Mouse (Mus musculus): ENCODE results near the gene Arhgef16. TPM values are rescaled to one million over a fixed set of nuclear protein-coding genes. Genes with fewer than 3 reads are reported as not detected.
A peak's percentile ranks its signal among the peaks of the same experiment; 100 is the strongest.

The Arhgef16 gene
- polyA plus RNA-seq, 1 experiment = 1.0 TPM

DNA sequence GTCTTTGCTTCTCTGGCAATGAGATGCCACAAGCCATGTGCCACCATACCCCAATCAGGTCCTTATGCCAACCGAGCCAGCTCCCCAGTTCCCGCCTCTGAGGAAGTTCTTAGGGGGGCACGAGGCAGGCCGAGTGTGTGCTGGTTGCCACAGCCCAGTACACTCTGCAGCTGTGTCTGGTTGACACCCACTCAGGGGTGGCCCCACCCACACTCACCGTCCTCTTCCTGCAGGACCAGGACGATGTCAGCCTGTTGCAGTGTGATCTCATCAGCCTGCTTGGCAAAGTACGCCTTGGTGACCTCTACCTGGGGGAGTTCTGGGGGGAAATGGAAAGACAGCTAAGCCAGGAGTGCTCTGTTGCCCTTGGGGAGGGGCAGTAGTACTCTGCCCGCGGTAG is 22.0 kb downstream of the Arhgef16 start:
- no peaks in the 10 kb centered on the region for H3K27me3 ChIP-seq (ENCODE audit: control insufficient read depth, insufficient read depth, low read length)
- H3K27ac ChIP-seq (ENCODE audit: insufficient read depth, low read length) = no peak overlapping the region
- WGBS = 57% methylated on average over 9 of the region's 9 CpGs
- no peak overlapping the region for H3K4me3 ChIP-seq (replicated peaks; ENCODE audit: insufficient read depth, low read depth, low read length)
- no peak for DNase-seq
- TF ChIP-seq POLR2A (IDR thresholded peaks at IDR 0.05; ENCODE audit: borderline replicate concordance, insufficient read depth, low read length) = no peak
- TF ChIP-seq CTCF (IDR thresholded peaks at IDR 0.05; ENCODE audit: borderline replicate concordance, insufficient read depth, low read depth, low read length) = no peak
- no peaks in the 10 kb centered on the region for H3K4me1 ChIP-seq (ENCODE audit: control insufficient read depth, insufficient read depth, low read length)

DNA sequence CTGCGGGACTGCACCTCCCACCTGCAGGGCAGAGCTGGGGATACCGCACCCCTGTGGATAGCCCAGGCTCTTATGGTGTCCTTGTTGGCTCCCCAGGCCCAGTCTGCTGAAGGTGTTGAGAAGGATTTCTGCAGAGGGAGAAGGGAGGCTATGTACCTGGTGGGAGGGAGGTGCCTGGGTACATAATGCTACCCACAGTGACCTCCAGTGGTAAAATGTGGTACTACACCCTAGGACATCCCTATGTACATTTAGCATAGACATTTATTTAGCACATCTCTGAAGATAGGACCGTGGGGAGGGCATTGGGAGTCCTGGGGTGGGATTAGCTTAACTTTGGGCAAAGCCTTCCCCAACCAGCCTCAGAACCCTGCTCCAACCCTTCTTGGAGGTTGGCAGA is 28.5 kb downstream of the Arhgef16 start:
- WGBS = 51% methylated on average over 3 of the region's 3 CpGs

DNA sequence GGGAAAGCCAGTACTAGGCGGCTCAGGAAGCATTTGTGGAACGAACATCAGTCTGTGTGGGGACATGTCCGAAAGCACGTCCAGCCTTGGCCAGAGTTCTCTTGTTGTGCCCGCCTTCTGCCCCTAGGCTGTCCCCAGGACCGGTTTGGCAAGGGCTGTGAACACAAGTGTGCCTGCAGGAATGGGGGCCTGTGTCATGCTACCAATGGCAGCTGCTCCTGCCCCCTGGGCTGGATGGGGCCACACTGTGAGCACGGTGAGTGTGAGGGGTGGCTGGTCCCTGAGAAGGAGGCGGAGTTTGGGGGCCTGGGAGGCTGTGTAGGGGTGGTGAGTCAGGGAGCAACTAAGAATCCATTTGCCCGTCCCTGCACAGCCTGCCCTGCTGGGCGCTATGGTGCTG is 32.0 kb downstream of the Arhgef16 start:
- DNase-seq = no peak
- no peak for TF ChIP-seq POLR2A (IDR thresholded peaks at IDR 0.05; ENCODE audit: borderline replicate concordance, insufficient read depth, low read length)
- no peak for TF ChIP-seq CTCF (IDR thresholded peaks at IDR 0.05; ENCODE audit: borderline replicate concordance, insufficient read depth, low read depth, low read length)
- no peak overlapping the region for H3K4me3 ChIP-seq (replicated peaks; ENCODE audit: insufficient read depth, low read depth, low read length)
- no peaks in the 10 kb centered on the region for H3K27me3 ChIP-seq (ENCODE audit: control insufficient read depth, insufficient read depth, low read length)
- H3K4me1 ChIP-seq (ENCODE audit: control insufficient read depth, insufficient read depth, low read length) = peaks cover 17% of the 10 kb centered on the region
- WGBS = 71% methylated on average over 10 of the region's 10 CpGs
- no peak overlapping the region for H3K27ac ChIP-seq (ENCODE audit: insufficient read depth, low read length)

More for the DNA sequence above, 28.5 kb downstream of the Arhgef16 start:
- H3K27ac ChIP-seq (ENCODE audit: insufficient read depth, low read length) = no peak overlapping the region
- TF ChIP-seq CTCF (IDR thresholded peaks at IDR 0.05; ENCODE audit: borderline replicate concordance, insufficient read depth, low read depth, low read length) = peak; percentile 58
- TF ChIP-seq POLR2A (IDR thresholded peaks at IDR 0.05; ENCODE audit: borderline replicate concordance, insufficient read depth, low read length) = no peak
- DNase-seq = peak in 1 of 2 experiments; percentile 10
- H3K27me3 ChIP-seq (ENCODE audit: control insufficient read depth, insufficient read depth, low read length) = no peaks in the 10 kb centered on the region
- no peak overlapping the region for H3K4me3 ChIP-seq (replicated peaks; ENCODE audit: insufficient read depth, low read depth, low read length)
- H3K4me1 ChIP-seq (ENCODE audit: control insufficient read depth, insufficient read depth, low read length) = peaks cover 4% of the 10 kb centered on the region; the same call in 1 of the 2 replicates

DNA sequence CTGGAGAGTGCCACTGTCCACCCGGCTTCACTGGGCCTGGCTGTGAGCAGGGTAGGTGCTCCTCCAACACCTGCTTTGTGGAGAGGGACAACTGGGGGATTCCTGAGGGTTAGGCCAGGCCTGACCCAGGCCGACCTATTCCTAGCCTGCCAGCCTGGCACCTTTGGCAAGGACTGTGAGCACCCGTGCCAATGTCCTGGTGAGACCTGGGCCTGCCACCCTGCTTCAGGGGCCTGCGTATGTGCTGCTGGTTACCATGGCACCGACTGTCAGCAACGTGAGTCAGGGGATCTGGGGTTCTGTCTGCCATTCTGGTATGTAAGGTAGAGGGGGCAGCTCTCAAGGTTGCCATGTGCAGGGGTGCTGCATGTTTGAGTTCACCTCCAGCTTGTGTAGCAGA is 34.0 kb downstream of the Arhgef16 start:
- Histone ChIP-seq H3K27me3 (ENCODE audit: control insufficient read depth, insufficient read depth, low read length) (no peaks in the 10 kb centered on the region), H3K27ac (ENCODE audit: insufficient read depth, low read length) (no peak overlapping the region), H3K4me1 (ENCODE audit: control insufficient read depth, insufficient read depth, low read length) (peaks cover 17% of the 10 kb centered on the region), H3K4me3 (replicated peaks; ENCODE audit: insufficient read depth, low read depth, low read length) (no peak overlapping the region)
- 22% methylated on average over 6 of the region's 6 CpGs for WGBS
- TF ChIP-seq CTCF (IDR thresholded peaks at IDR 0.05; ENCODE audit: borderline replicate concordance, insufficient read depth, low read depth, low read length) (no peak), POLR2A (IDR thresholded peaks at IDR 0.05; ENCODE audit: borderline replicate concordance, insufficient read depth, low read length) (no peak)
- DNase-seq = peak; percentile 31 to 32

DNA sequence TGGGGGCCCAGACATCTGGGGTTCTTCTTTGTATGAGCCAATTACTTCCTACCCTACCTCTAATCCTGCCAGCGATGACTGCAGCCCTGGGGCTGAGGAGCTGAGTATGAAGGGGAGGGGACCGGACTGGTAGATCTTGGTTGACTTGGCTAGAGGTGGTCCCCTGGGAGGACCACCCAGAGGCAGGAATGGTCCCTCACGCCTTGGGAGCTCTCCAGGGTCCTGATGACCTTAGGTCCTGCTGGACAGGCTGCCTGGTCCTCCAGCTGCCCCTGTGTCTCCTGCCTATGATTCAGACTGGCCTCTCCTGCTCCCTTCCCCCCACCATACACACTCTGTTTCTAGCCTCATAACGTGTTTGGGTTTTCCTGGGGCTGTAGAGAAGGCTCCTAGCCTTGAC is 39.4 kb downstream of the Arhgef16 start:
- H3K4me1 ChIP-seq (ENCODE audit: control insufficient read depth, insufficient read depth, low read length) = peaks cover 4% of the 10 kb centered on the region
- DNase-seq = no peak
- no peak overlapping the region for H3K4me3 ChIP-seq (replicated peaks; ENCODE audit: insufficient read depth, low read depth, low read length)
- no peak for TF ChIP-seq CTCF (IDR thresholded peaks at IDR 0.05; ENCODE audit: borderline replicate concordance, insufficient read depth, low read depth, low read length)
- TF ChIP-seq POLR2A (IDR thresholded peaks at IDR 0.05; ENCODE audit: borderline replicate concordance, insufficient read depth, low read length) = no peak
- no peak overlapping the region for H3K27ac ChIP-seq (ENCODE audit: insufficient read depth, low read length)
- H3K27me3 ChIP-seq (ENCODE audit: control insufficient read depth, insufficient read depth, low read length) = no peaks in the 10 kb centered on the region
- 60% methylated on average over 4 of the region's 4 CpGs for WGBS

DNA sequence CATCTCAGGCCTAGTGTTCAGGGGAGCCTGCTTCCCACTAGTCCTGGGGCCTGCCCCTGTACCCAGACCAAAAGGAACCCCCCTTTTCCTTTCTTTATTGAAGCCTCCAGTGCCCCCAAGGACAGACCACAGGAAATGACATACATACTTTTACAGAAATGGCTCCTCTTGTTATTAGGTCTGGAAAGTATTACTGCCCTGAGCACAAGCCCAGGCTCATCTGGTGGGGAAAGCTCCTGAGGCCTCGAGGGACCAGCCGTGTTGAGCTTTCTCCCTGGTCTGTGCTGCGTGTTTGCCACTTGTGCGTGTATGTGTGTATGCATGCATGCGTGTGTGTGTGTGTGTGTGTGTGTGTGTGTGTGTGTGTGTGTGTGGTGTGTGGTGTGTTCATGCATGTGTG is 40.7 kb downstream of the Arhgef16 start:
- Histone ChIP-seq H3K27ac (ENCODE audit: insufficient read depth, low read length) (no peak overlapping the region), H3K4me3 (replicated peaks; ENCODE audit: insufficient read depth, low read depth, low read length) (no peak overlapping the region), H3K27me3 (ENCODE audit: control insufficient read depth, insufficient read depth, low read length) (no peaks in the 10 kb centered on the region), H3K4me1 (ENCODE audit: control insufficient read depth, insufficient read depth, low read length) (no peaks in the 10 kb centered on the region)
- no peak for DNase-seq
- WGBS = 95% methylated on average over 5 of the region's 5 CpGs
- TF ChIP-seq POLR2A (IDR thresholded peaks at IDR 0.05; ENCODE audit: borderline replicate concordance, insufficient read depth, low read length) (no peak), CTCF (IDR thresholded peaks at IDR 0.05; ENCODE audit: borderline replicate concordance, insufficient read depth, low read depth, low read length) (no peak)

DNA sequence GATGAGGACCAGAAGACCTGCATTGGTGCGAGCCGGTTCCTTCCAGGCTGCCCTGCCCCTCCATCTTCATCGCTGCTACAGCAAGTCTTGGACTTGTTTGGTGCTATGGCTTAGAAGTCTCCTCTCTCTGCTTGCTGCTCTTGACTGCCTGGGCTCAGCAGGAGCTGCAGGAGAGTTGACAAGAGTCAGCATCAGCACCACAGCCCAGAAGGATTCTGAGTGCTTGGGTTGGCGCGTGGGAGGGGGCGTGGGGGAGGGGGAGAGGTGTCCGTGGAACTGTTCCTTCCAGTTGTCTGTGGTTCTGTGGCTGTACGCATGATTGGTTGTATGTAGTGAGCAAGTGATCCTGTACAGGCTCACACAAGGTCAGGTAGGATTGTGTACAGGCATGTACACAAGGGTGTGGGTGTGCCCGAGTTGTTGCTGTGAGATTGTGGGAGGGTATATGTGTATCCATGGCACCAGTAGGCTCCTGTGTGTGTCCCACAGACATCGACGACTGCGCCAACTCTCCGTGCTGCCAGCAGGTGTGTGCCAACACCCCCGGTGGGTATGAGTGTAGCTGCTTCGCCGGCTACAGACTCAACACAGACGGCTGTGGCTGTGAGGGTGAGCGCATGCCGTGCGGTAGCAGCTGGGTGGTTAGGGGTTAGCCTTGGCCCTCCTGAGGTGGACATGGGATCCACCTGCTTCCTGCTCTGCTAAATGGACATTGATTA is 48.8 kb downstream of the Arhgef16 start:
- H3K27me3 ChIP-seq (ENCODE audit: control insufficient read depth, insufficient read depth, low read length) = no peaks in the 10 kb centered on the region
- H3K27ac ChIP-seq (ENCODE audit: insufficient read depth, low read length) = no peak overlapping the region
- WGBS = 31% methylated on average over 20 of the region's 20 CpGs
- no peak overlapping the region for H3K4me3 ChIP-seq (replicated peaks; ENCODE audit: insufficient read depth, low read depth, low read length)
- no peak for DNase-seq
- TF ChIP-seq POLR2A (IDR thresholded peaks at IDR 0.05; ENCODE audit: borderline replicate concordance, insufficient read depth, low read length) = no peak
- no peak for TF ChIP-seq CTCF (IDR thresholded peaks at IDR 0.05; ENCODE audit: borderline replicate concordance, insufficient read depth, low read depth, low read length)
- no peaks in the 10 kb centered on the region for H3K4me1 ChIP-seq (ENCODE audit: control insufficient read depth, insufficient read depth, low read length)

GRCm38 (mm10) chr4:154249316-154249715 is 52.2 kb downstream of the Arhgef16 start:
- no peak for DNase-seq
- TF ChIP-seq POLR2A (IDR thresholded peaks at IDR 0.05; ENCODE audit: borderline replicate concordance, insufficient read depth, low read length) (no peak), CTCF (IDR thresholded peaks at IDR 0.05; ENCODE audit: borderline replicate concordance, insufficient read depth, low read depth, low read length) (no peak)
- Histone ChIP-seq H3K27ac (ENCODE audit: insufficient read depth, low read length) (no peak overlapping the region), H3K27me3 (ENCODE audit: control insufficient read depth, insufficient read depth, low read length) (no peaks in the 10 kb centered on the region), H3K4me3 (replicated peaks; ENCODE audit: insufficient read depth, low read depth, low read length) (no peak overlapping the region), H3K4me1 (ENCODE audit: control insufficient read depth, insufficient read depth, low read length) (no peaks in the 10 kb centered on the region)
- 77% methylated on average over 8 of the region's 8 CpGs for WGBS
